Mouse (Mus musculus): ENCODE results near the gene E2f2. TPM values are rescaled to one million over a fixed set of nuclear protein-coding genes. Genes with fewer than 3 reads are reported as not detected.

E2f2 gene
- polyA plus RNA-seq, 1 experiment from 2014 or later, result 5.7 TPM

- WGBS, result 63% methylated on average over 10 of the region's 10 CpGs
- no peak overlapping the region for H3K4me2 ChIP-seq (replicated peaks; ENCODE audit: low read depth, low read length)
- H3K36me3 ChIP-seq (ENCODE audit: control insufficient read depth, insufficient read depth, low read length), result no peaks in the 10 kb centered on the region
- no peak overlapping the region for H3K9ac ChIP-seq (ENCODE audit: low read depth, low read length)
- H3K27ac ChIP-seq (ENCODE audit: low read depth, low read length), result no peak overlapping the region
- ATAC-seq (ENCODE audit: low FRiP score, low TSS enrichment), result no peak
- H3K9me3 ChIP-seq (ENCODE audit: control insufficient read depth, low read length), result no peaks in the 10 kb centered on the region
- H3K4me1 ChIP-seq (ENCODE audit: control insufficient read depth, insufficient read depth, low read length), result peaks cover 27% of the 10 kb centered on the region
- H3K4me3 ChIP-seq (ENCODE audit: low read length), result no peak overlapping the region
- no peaks in the 10 kb centered on the region for H3K27me3 ChIP-seq (ENCODE audit: control insufficient read depth, insufficient read depth, low read length)
Measured at GRCm38 (mm10) chr4:136217063-136217462, 44.9 kb downstream of the E2f2 start.

GRCm38 (mm10) chr4:136218595-136219214 is 46.5 kb downstream of the E2f2 start:
- Histone ChIP-seq H3K4me3 (ENCODE audit: low read length) (no peak overlapping the region), H3K4me1 (ENCODE audit: control insufficient read depth, insufficient read depth, low read length) (peaks cover 24% of the 10 kb centered on the region), H3K27ac (ENCODE audit: low read depth, low read length) (peak overlapping the region; percentile 39; the same call in 1 of the 2 replicates), H3K36me3 (ENCODE audit: control insufficient read depth, insufficient read depth, low read length) (no peaks in the 10 kb centered on the region), H3K27me3 (ENCODE audit: control insufficient read depth, insufficient read depth, low read length) (no peaks in the 10 kb centered on the region), H3K4me2 (replicated peaks; ENCODE audit: low read depth, low read length) (peak overlapping the region; percentile 23; the same call in 1 of the 2 replicates), H3K9me3 (ENCODE audit: control insufficient read depth, low read length) (no peaks in the 10 kb centered on the region), H3K9ac (ENCODE audit: low read depth, low read length) (peak overlapping the region; percentile 14; the same call in 1 of the 2 replicates)
- no peak for ATAC-seq (ENCODE audit: low FRiP score, low TSS enrichment)
- WGBS, result 9% methylated on average over 18 of the region's 18 CpGs

GRCm38 (mm10) chr4:136220133-136220775 is 48.1 kb downstream of the E2f2 start:
- Histone ChIP-seq H3K4me2 (replicated peaks; ENCODE audit: low read depth, low read length) (peak overlapping the region; percentile 53), H3K27me3 (ENCODE audit: control insufficient read depth, insufficient read depth, low read length) (no peaks in the 10 kb centered on the region), H3K9me3 (ENCODE audit: control insufficient read depth, low read length) (no peaks in the 10 kb centered on the region), H3K4me1 (ENCODE audit: control insufficient read depth, insufficient read depth, low read length) (peaks cover 23% of the 10 kb centered on the region), H3K27ac (ENCODE audit: low read depth, low read length) (peak overlapping the region; percentile 69; the same call in 1 of the 2 replicates), H3K4me3 (ENCODE audit: low read length) (peak overlapping the region; percentile 24), H3K36me3 (ENCODE audit: control insufficient read depth, insufficient read depth, low read length) (no peaks in the 10 kb centered on the region), H3K9ac (ENCODE audit: low read depth, low read length) (peak overlapping the region; percentile 47)
- WGBS, result 6% methylated on average over 17 of the region's 17 CpGs
- ATAC-seq (ENCODE audit: low FRiP score, low TSS enrichment), result peak; percentile 70

GRCm38 (mm10) chr4:136223549-136224239 is 51.5 kb downstream of the E2f2 start:
- Histone ChIP-seq H3K4me3 (ENCODE audit: low read length) (no peak overlapping the region), H3K4me1 (ENCODE audit: control insufficient read depth, insufficient read depth, low read length) (peaks cover 16% of the 10 kb centered on the region), H3K27me3 (ENCODE audit: control insufficient read depth, insufficient read depth, low read length) (no peaks in the 10 kb centered on the region), H3K36me3 (ENCODE audit: control insufficient read depth, insufficient read depth, low read length) (no peaks in the 10 kb centered on the region), H3K4me2 (replicated peaks; ENCODE audit: low read depth, low read length) (no peak overlapping the region), H3K9ac (ENCODE audit: low read depth, low read length) (no peak overlapping the region), H3K9me3 (ENCODE audit: control insufficient read depth, low read length) (no peaks in the 10 kb centered on the region), H3K27ac (ENCODE audit: low read depth, low read length) (no peak overlapping the region)
- 73% methylated on average over 13 of the region's 13 CpGs for WGBS
- no peak for ATAC-seq (ENCODE audit: low FRiP score, low TSS enrichment)

- H3K4me2 ChIP-seq (replicated peaks; ENCODE audit: low read depth, low read length), result no peak overlapping the region
- H3K27ac ChIP-seq (ENCODE audit: low read depth, low read length), result no peak overlapping the region
- no peak overlapping the region for H3K9ac ChIP-seq (ENCODE audit: low read depth, low read length)
- no peaks in the 10 kb centered on the region for H3K27me3 ChIP-seq (ENCODE audit: control insufficient read depth, insufficient read depth, low read length)
- no peak for ATAC-seq (ENCODE audit: low FRiP score, low TSS enrichment)
- H3K9me3 ChIP-seq (ENCODE audit: control insufficient read depth, low read length), result no peaks in the 10 kb centered on the region
- H3K4me1 ChIP-seq (ENCODE audit: control insufficient read depth, insufficient read depth, low read length), result peaks cover 11% of the 10 kb centered on the region
- 69% methylated on average over 5 of the region's 5 CpGs for WGBS
- H3K4me3 ChIP-seq (ENCODE audit: low read length), result no peak overlapping the region
- H3K36me3 ChIP-seq (ENCODE audit: control insufficient read depth, insufficient read depth, low read length), result no peaks in the 10 kb centered on the region
Measured at GRCm38 (mm10) chr4:136224240-136224559, 52.0 kb downstream of the E2f2 start.

GRCm38 (mm10) chr4:136224677-136225460 is 52.7 kb downstream of the E2f2 start:
- no peak for ATAC-seq (ENCODE audit: low FRiP score, low TSS enrichment)
- 83% methylated on average over 23 of the region's 23 CpGs for WGBS

GRCm38 (mm10) chr4:136227408-136227807 is 55.2 kb downstream of the E2f2 start:
- H3K4me2 ChIP-seq (replicated peaks; ENCODE audit: low read depth, low read length), result no peak overlapping the region
- H3K9ac ChIP-seq (ENCODE audit: low read depth, low read length), result 0 out of 2 replicates have a peak overlapping the region, but pooled peaks have one; percentile 12
- no peak for ATAC-seq (ENCODE audit: low FRiP score, low TSS enrichment)
- H3K27ac ChIP-seq (ENCODE audit: low read depth, low read length), result no peak overlapping the region
- H3K4me1 ChIP-seq (ENCODE audit: control insufficient read depth, insufficient read depth, low read length), result no peaks in the 10 kb centered on the region
- no peak overlapping the region for H3K4me3 ChIP-seq (ENCODE audit: low read length)
- 58% methylated on average over 7 of the region's 7 CpGs for WGBS
- no peaks in the 10 kb centered on the region for H3K9me3 ChIP-seq (ENCODE audit: control insufficient read depth, low read length)
- H3K27me3 ChIP-seq (ENCODE audit: control insufficient read depth, insufficient read depth, low read length), result no peaks in the 10 kb centered on the region
- no peaks in the 10 kb centered on the region for H3K36me3 ChIP-seq (ENCODE audit: control insufficient read depth, insufficient read depth, low read length)

More at GRCm38 (mm10) chr4:136224677-136225460, 52.7 kb downstream of the E2f2 start:
- H3K27me3 ChIP-seq (ENCODE audit: control insufficient read depth, insufficient read depth, low read length), result no peaks in the 10 kb centered on the region
- peaks cover 9% of the 10 kb centered on the region for H3K4me1 ChIP-seq (ENCODE audit: control insufficient read depth, insufficient read depth, low read length)
- H3K4me2 ChIP-seq (replicated peaks; ENCODE audit: low read depth, low read length), result no peak overlapping the region
- no peaks in the 10 kb centered on the region for H3K9me3 ChIP-seq (ENCODE audit: control insufficient read depth, low read length)
- no peaks in the 10 kb centered on the region for H3K36me3 ChIP-seq (ENCODE audit: control insufficient read depth, insufficient read depth, low read length)
- no peak overlapping the region for H3K27ac ChIP-seq (ENCODE audit: low read depth, low read length)
- no peak overlapping the region for H3K9ac ChIP-seq (ENCODE audit: low read depth, low read length)
- H3K4me3 ChIP-seq (ENCODE audit: low read length), result no peak overlapping the region

- no peak overlapping the region for H3K27ac ChIP-seq (ENCODE audit: low read depth, low read length)
Measured at GRCm38 (mm10) chr4:136228640-136229039, 56.4 kb downstream of the E2f2 start.

More at GRCm38 (mm10) chr4:136228640-136229039, 56.4 kb downstream of the E2f2 start:
- no peak for ATAC-seq (ENCODE audit: low FRiP score, low TSS enrichment)
- Histone ChIP-seq H3K4me3 (ENCODE audit: low read length) (no peak overlapping the region), H3K4me2 (replicated peaks; ENCODE audit: low read depth, low read length) (no peak overlapping the region), H3K9ac (ENCODE audit: low read depth, low read length) (no peak overlapping the region), H3K27me3 (ENCODE audit: control insufficient read depth, insufficient read depth, low read length) (no peaks in the 10 kb centered on the region), H3K36me3 (ENCODE audit: control insufficient read depth, insufficient read depth, low read length) (no peaks in the 10 kb centered on the region; the same call in 1 of the 2 replicates), H3K9me3 (ENCODE audit: control insufficient read depth, low read length) (no peaks in the 10 kb centered on the region), H3K4me1 (ENCODE audit: control insufficient read depth, insufficient read depth, low read length) (no peaks in the 10 kb centered on the region)
- WGBS, result 79% methylated on average over 5 of the region's 5 CpGs

Data from kidney, embryonic 14.5 days (tissue).